Mouse (Mus musculus): ENCODE measurements around the gene Map2k4. TPM values are rescaled to one million over a fixed set of nuclear protein-coding genes. Genes with fewer than 3 reads are reported as not detected.

Gene Map2k4
- polyA plus RNA-seq, 1 experiment = 18.4 TPM

- peak; percentile 50 for DNase-seq
- H3K4me1 ChIP-seq (ENCODE audit: control insufficient read depth, insufficient read depth, low read length) = peaks cover 3% of the 10 kb centered on the region; the same call in 1 of the 2 replicates
- WGBS = 2% methylated on average over 20 of the region's 20 CpGs
- H3K4me3 ChIP-seq (replicated peaks; ENCODE audit: extremely low read depth, low read depth, low read length) = peak overlapping the region; percentile 92
- TF ChIP-seq CTCF (IDR thresholded peaks at IDR 0.05; ENCODE audit: insufficient read depth, low read length) (no peak), POLR2A (IDR thresholded peaks at IDR 0.05; ENCODE audit: borderline replicate concordance, extremely low read depth, low read depth, low read length) (no peak)
These were observed 18.3 kb upstream of the Map2k4 start for GRCm38 (mm10) chr11:65806321-65806904.

- no peak for DNase-seq
- TF ChIP-seq CTCF (IDR thresholded peaks at IDR 0.05; ENCODE audit: insufficient read depth, low read length) = no peak
- TF ChIP-seq POLR2A (IDR thresholded peaks at IDR 0.05; ENCODE audit: borderline replicate concordance, extremely low read depth, low read depth, low read length) = no peak
- 56% methylated on average over 3 of the region's 3 CpGs for WGBS
- Histone ChIP-seq H3K4me3 (replicated peaks; ENCODE audit: extremely low read depth, low read depth, low read length) (no peak overlapping the region), H3K4me1 (ENCODE audit: control insufficient read depth, insufficient read depth, low read length) (no peaks in the 10 kb centered on the region)
These were observed 13.8 kb upstream of the Map2k4 start for GRCm38 (mm10) chr11:65801899-65802298.

GRCm38 (mm10) chr11:65795896-65796295 lies 7.8 kb upstream of the Map2k4 start:
- Histone ChIP-seq H3K4me1 (ENCODE audit: control insufficient read depth, insufficient read depth, low read length) (peaks cover 6% of the 10 kb centered on the region; the same call in 1 of the 2 replicates), H3K4me3 (replicated peaks; ENCODE audit: extremely low read depth, low read depth, low read length) (no peak overlapping the region)
- TF ChIP-seq CTCF (IDR thresholded peaks at IDR 0.05; ENCODE audit: insufficient read depth, low read length) (no peak), POLR2A (IDR thresholded peaks at IDR 0.05; ENCODE audit: borderline replicate concordance, extremely low read depth, low read depth, low read length) (no peak)
- DNase-seq = no peak
- WGBS = 82% methylated on average over 1 of the region's 1 CpGs

DNA sequence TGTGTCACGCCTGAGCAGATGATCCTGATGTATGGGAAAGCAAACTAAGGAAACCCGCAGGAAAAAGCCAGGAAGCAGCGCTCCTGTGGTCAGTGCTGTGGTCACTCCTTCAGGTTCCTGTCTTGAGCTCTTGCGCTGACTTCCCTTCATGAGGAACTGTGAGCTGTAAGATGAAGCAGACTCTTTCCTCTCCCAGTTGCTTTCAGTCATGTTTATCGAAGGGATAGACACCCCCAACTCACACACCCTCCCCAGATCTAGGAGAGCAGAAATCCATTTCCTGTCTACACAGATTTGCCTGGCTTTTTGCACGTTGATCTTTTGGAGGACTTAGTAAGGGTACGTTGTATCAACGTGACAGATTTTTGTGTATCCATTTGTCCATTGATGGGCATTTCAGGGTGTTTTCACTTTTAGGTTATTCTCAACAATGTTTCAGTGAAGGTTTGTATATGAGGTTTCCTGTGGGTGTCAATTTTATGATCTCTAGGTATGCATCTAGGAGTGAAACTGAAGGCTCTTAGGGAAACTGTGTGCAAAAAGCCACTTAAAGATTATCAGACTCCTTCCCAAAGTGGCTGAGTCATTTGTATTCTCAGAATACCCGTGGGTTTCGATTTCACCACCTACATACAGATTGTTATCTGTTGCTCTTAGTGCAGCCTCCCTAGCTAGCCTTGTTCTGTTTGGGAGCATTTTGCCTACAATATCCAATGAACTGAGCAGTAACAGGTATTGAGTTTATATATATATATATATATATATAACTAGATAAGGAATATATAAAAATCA lies 6.5 kb upstream of the Map2k4 start:
- Histone ChIP-seq H3K4me3 (replicated peaks; ENCODE audit: extremely low read depth, low read depth, low read length) (no peak overlapping the region), H3K4me1 (ENCODE audit: control insufficient read depth, insufficient read depth, low read length) (peaks cover 6% of the 10 kb centered on the region; the same call in 1 of the 2 replicates)
- TF ChIP-seq POLR2A (IDR thresholded peaks at IDR 0.05; ENCODE audit: borderline replicate concordance, extremely low read depth, low read depth, low read length) (no peak), CTCF (IDR thresholded peaks at IDR 0.05; ENCODE audit: insufficient read depth, low read length) (no peak)
- DNase-seq = no peak
- 26% methylated on average over 10 of the region's 10 CpGs for WGBS

DNA sequence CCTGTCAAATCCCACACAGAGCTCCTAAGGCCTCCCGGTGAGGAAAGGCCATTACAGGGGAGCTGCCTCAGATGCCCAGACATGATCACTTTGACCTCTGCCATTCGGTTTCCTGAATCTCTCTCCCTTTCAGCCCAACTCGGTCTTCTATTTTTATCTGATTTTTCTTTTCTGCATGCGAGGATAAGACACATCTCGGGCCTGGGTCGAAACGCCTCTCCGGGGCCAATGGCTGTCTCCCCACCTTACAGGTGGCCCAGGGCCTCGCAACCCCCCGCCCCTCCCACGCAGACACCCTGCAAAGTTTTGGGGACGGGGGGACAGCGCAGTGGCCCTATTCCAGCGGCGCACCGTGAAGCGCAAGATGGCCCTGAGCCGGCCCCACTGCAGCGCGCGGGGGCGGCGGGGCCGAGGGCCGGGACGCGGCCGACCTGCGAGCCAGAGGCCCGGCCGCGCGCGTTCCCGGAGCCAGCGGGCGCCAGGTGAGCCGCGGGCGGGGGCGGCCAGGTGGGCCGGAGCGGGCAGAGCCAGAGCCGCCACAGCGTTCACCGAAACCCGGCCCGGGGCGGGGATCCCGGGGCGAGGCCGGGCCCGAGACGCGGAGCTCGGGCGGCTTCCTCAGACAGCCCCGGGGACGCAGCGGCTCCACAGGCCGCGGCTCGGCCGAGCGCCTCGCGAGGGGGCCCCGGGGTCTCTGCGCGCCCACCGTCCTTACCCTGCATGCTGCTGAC lies 511 bp downstream of the Map2k4 start:
- TF ChIP-seq CTCF (IDR thresholded peaks at IDR 0.05; ENCODE audit: insufficient read depth, low read length) = no peak
- no peak for TF ChIP-seq POLR2A (IDR thresholded peaks at IDR 0.05; ENCODE audit: borderline replicate concordance, extremely low read depth, low read depth, low read length)
- no peak for DNase-seq
- Histone ChIP-seq H3K4me1 (ENCODE audit: control insufficient read depth, insufficient read depth, low read length) (peaks cover 7% of the 10 kb centered on the region), H3K4me3 (replicated peaks; ENCODE audit: extremely low read depth, low read depth, low read length) (peak overlapping the region; percentile 78)
- WGBS = under 1% methylated on average over 71 of the region's 71 CpGs

DNA sequence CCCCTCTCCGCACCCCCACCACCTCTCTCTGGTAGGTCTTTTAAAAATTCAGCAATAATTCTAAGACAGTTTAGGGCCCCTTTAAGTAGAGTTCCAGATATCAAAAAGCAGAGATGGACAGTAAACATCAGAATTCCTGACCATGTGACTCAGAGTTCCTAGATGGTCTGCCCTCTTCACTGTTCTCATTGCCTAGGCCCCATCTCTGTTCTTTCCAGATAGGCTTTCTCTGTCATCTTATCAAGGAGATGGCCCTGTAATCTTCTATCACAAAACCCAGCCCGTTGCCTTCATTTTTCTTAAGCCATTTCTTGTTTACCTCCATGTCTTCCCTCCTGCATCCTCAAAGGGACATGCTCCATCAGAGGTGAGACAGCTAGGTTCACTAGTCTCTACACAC lies 1.9 kb downstream of the Map2k4 start:
- H3K4me3 ChIP-seq (replicated peaks; ENCODE audit: extremely low read depth, low read depth, low read length) = no peak overlapping the region
- 78% methylated on average over 2 of the region's 2 CpGs for WGBS
- no peak for DNase-seq
- peaks cover 7% of the 10 kb centered on the region for H3K4me1 ChIP-seq (ENCODE audit: control insufficient read depth, insufficient read depth, low read length)
- TF ChIP-seq POLR2A (IDR thresholded peaks at IDR 0.05; ENCODE audit: borderline replicate concordance, extremely low read depth, low read depth, low read length) = no peak
- TF ChIP-seq CTCF (IDR thresholded peaks at IDR 0.05; ENCODE audit: insufficient read depth, low read length) = no peak

DNA sequence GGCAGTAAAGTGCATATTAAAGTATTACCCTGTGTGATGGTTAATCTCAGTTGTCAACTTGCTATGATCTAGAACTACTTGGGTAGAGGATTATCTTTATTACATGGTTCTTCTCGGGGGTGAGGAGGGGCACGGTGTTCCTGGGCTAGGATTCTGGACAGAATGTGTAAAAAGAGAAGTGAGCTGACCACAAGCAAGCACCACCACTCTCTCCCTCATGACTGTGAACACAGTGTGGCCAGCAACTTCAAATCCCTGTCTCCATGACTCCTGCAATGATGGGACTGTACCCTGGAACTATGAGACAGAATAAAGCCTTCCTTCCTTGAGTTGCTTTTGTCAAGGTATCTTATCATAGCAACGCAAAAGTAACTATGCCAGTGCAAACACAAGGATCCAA lies 6.5 kb downstream of the Map2k4 start:
- H3K4me1 ChIP-seq (ENCODE audit: control insufficient read depth, insufficient read depth, low read length) = peaks cover 15% of the 10 kb centered on the region
- WGBS = 72% methylated on average over 3 of the region's 3 CpGs
- no peak overlapping the region for H3K4me3 ChIP-seq (replicated peaks; ENCODE audit: extremely low read depth, low read depth, low read length)
- no peak for DNase-seq
- TF ChIP-seq CTCF (IDR thresholded peaks at IDR 0.05; ENCODE audit: insufficient read depth, low read length) (no peak), POLR2A (IDR thresholded peaks at IDR 0.05; ENCODE audit: borderline replicate concordance, extremely low read depth, low read depth, low read length) (no peak)

DNA sequence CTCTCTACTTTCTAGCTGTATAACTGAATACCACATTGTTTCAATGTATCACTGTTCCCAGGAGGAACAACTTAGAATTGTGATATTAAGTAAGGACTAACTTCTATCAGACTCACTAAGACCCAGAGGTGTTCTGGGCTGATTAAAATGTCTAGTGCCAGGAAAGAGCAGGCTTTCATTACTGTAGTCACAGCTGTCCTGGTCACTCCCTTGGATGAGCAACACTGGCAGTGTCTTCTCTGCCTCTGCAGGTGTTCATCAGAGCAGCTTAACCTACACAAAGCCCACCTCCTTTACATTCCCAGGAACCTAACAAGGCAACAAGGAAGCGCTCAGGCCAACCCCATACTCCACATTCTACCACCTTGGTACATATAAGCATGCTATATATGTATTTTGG lies 8.5 kb downstream of the Map2k4 start:
- 95% methylated on average over 1 of the region's 1 CpGs for WGBS
- no peak for DNase-seq
- H3K4me1 ChIP-seq (ENCODE audit: control insufficient read depth, insufficient read depth, low read length) = peaks cover 7% of the 10 kb centered on the region
- TF ChIP-seq CTCF (IDR thresholded peaks at IDR 0.05; ENCODE audit: insufficient read depth, low read length) = no peak
- no peak for TF ChIP-seq POLR2A (IDR thresholded peaks at IDR 0.05; ENCODE audit: borderline replicate concordance, extremely low read depth, low read depth, low read length)
- no peak overlapping the region for H3K4me3 ChIP-seq (replicated peaks; ENCODE audit: extremely low read depth, low read depth, low read length)

DNA sequence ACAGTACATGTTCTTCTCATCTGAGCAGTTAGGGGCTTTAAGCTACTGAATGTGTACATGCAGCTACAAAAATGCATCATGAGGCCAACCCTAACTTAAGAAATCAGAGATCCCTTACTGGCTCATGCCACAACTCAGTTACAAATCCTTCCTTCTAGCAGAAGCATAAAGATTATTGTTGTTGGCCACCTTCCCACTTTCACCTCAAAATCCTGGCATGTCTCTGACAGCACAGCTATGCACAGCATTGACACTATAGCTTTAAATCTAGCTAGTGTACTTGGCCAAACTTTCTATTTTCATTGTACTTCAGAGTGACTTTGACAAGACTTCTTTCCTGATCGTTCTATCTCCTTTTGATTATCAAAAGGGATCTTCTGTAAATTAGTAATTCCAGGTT lies 9.0 kb downstream of the Map2k4 start:
- H3K4me1 ChIP-seq (ENCODE audit: control insufficient read depth, insufficient read depth, low read length) = peaks cover 7% of the 10 kb centered on the region
- TF ChIP-seq POLR2A (IDR thresholded peaks at IDR 0.05; ENCODE audit: borderline replicate concordance, extremely low read depth, low read depth, low read length) (no peak), CTCF (IDR thresholded peaks at IDR 0.05; ENCODE audit: insufficient read depth, low read length) (no peak)
- 37% methylated on average over 1 of the region's 1 CpGs for WGBS
- no peak for DNase-seq
- H3K4me3 ChIP-seq (replicated peaks; ENCODE audit: extremely low read depth, low read depth, low read length) = no peak overlapping the region

Measured in lung, adult 2 months (tissue).